Mouse (Mus musculus) frontal cortex, postnatal 14 days (tissue): ENCODE results near the gene Arpp21.

Experiments used
- DNase-seq, 2 experiments: peaks; one replicate each; pipeline ENCODE4 v3.0.0; 2022; ENCODE audit warnings: low spot score in 2 of 2

Gene Arpp21

GRCm38 (mm10) chr9:112231383-112231782, 4.4 kb downstream of the Arpp21 start:
- no peak for DNase-seq

DNA sequence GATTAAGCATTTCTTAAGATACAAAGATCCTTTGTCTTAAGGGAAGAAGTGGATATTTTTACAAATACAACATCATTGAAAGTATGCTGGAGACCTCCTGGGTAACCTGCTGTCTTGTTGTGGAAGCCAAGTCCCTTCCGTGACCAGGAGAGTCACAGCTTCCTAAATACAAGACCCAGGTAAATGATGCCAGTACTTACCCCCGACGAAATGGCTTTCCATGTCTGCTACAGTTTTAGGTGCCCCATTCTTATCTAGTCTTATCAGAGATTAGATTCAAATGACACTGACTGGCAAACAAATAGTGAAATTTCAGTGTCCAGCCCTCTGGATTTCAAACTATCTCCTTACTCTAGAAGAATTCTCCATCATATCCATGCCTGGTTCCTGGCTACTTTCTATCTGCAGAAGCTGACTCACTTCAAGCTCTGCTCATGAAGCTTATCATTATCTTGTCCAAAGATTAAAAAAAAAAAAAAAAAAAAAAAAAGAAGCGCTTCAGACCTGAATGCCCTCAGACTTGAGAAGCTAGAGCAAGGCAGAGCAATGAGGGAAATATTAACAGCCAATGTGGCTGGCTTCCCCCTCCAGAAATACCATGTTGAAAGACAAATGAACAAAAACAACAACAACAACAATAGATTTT, 4.9 kb downstream of the Arpp21 start:
- DNase-seq: no peak

GRCm38 (mm10) chr9:112228470-112228869, 7.3 kb downstream of the Arpp21 start:
- DNase-seq: no peak

DNA sequence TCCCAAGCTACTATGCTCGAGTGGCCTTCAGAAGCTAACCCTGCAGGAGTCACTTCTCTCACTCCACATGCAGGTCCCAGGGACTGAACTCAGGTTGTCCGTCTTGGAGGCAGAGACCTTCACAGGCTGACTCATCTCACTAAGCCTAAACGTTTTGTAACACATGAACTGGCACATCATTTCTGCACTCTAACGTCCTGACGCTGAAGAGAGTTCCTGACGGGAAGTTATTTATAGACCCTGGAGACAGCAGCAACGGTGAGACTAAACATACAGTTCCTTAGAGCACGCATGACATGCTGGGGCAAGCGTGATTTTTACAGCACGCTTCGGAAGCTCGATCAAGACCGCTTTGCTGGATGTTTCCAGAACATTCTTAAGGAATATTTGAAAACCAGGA, 8.6 kb downstream of the Arpp21 start:
- no peak for DNase-seq

GRCm38 (mm10) chr9:112226511-112226910, 9.2 kb downstream of the Arpp21 start:
- DNase-seq: no peak

- no peak for DNase-seq
Observed at GRCm38 (mm10) chr9:112225046-112225445, 10.7 kb downstream of the Arpp21 start.

GRCm38 (mm10) chr9:112219372-112219771, 16.4 kb downstream of the Arpp21 start:
- no peak for DNase-seq

DNA sequence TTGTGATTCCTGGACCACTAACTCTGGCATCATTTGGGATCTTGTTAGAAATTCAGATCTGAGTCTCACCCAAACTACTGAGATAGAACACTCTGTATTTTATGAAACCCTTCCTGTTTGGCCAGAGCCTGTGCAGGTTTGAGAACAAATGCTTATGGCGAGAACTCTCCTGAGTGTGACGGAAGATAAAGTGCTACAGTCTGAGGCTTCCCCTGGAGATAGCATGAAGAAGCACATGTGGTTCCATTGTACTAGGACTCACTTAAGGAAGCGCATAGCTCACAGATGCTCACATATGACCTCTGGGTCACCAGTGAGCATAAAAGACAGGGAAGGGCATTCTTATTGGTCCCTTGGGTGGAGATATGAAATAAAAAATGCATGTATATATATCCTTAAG, 17.5 kb downstream of the Arpp21 start:
- DNase-seq: no peak

DNA sequence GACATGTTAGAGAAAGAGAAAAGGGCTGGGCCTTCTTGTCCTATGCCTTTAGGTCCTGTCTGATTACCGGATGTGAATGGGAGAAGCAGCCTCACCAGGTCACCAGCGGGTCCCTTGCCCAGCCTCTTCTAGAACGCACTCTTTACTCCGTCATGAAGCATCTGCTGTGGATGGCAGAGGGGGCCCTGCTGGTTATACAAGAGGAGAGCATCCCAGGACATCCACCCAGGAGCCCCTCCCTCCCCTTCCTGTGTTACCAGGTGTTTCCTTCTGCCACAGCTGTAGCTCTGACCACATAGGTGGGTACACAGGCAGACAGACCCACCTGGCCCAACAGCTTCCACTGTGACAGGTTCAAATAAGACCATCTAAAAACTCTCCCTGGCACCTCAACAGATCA, 18.6 kb downstream of the Arpp21 start:
- DNase-seq: no peak

DNA sequence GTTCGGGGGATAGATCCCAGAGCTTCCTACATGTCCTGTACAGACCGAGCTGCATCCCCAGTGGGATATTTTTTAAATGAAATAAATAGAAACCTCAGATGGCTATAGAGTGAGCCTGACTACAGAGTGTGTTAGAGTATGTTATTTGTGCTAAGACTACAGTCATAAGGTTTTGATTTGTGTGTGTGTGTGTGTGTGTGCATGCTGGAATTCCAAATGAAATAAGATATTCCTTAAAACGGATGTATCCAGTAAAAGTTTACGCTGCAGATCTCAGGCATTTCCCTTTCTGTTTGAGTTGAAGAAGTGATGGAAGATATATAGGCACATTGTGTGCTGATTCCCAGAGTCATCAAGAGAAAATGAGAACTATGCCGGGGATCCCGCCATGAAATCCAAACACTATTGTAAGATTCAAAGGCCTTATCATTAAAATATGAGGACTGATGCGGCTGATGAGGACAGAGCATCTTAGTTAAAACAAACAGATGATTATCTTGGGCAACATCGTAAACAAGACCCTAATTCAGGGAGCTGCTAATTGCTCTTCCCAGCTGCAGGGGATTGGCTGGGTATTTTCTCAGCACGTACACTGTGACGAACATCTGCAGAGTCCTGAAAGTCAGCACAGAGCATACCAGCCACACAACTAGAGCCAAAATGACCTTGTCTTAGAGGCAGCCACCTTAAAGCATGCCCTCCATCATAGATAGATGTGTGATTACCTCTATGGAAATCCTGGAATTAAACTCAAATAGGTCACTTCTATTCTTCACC, 20.5 kb downstream of the Arpp21 start:
- DNase-seq: no peak

GRCm38 (mm10) chr9:112213411-112214255, 22.1 kb downstream of the Arpp21 start:
- no peak for DNase-seq

DNA sequence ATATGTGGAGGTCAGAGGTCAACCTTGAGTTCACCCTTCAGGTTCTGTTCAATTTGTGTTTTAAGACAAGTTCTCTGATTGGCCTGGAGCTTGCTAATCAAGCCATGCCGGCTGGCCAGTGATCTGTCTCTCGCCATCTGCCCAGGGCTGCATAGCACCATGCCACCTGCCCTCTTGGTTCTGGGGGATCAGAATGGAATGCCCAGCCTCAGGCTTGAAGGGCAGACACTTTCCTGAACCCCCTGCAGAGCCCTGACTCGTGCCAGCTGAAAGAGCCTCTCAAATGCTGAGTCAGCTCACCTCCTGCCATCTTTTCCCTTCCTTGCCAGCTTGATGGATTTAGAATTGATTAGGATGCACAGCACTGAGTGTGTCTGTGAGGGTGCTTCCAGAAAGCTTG, 25.9 kb downstream of the Arpp21 start:
- no peak for DNase-seq

DNA sequence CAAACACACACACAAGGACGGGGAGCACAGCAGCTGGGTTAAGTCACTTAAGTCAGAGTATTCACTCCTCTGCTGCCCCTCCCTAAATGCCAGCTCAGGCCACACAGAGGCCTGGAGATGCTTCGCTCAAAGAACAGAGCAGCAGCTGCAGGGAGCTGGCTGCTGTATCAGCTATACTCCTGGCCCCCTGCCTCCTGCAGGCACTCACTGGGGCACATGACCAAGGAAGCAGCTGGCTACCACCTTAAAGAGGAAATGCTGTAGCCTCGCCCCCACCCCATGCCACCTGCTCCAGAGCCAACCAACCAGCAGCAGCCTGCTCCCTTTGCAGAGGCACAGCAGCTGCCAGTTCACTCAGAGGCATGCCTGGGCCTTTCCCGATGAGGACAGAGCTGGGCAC, 28.0 kb downstream of the Arpp21 start:
- peak; percentile 66 to 81 for DNase-seq

DNA sequence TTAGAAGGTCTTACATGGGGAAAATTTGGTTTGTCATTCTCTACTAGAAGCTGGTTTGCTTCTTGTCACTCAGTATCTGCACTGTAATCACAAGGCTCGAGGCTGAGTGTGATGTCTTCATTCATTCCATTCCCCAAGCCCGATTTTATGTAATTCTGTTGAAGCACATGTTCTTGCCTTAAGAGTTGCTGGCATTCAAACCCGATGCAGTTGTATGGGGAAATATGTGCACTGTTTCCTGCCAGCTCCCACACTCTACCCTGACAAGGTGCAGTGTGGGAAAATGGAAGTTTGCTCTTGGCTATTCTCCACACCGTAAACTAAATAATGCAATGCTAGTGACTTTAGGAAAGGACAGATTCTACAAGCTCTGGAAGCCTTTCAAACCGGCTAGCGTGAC, 37.4 kb downstream of the Arpp21 start:
- DNase-seq: no peak

DNA sequence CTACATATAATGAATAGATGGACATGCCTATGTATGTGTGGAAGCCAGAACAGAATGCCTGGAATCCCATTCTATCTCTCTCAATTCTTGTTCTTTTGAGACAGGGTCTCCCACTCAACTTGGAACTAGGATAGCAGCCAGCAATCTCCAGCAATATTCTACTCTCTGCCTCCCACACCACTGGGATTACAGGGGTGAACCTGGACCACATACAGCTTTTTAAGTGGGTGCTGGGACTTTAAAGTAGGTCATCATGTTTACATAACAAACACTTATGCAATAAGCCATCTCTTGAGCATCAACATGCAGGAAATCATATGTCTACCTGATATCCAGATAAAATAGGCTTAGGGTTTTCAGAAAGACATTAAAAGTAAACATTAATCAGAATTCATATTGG, 41.7 kb downstream of the Arpp21 start:
- no peak for DNase-seq

DNA sequence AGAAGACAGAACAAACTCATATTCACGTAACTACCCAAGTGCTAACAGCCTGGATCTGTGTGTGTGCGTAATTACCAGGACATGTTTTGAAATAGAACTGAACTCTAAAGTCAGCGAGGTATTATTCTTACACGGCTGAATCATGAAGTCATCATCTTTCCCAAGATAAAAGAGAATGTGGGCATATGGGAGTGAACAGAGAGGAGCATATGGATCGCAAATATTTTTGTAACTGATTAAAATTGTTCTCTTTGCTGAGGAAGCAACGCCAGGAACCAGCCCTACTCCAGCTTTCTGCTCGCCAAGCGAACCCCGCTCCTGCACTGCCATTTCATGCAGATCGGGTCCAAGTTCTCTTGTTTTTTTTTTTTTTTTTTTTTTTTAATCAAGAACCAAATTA, 46.3 kb downstream of the Arpp21 start:
- DNase-seq: no peak

DNA sequence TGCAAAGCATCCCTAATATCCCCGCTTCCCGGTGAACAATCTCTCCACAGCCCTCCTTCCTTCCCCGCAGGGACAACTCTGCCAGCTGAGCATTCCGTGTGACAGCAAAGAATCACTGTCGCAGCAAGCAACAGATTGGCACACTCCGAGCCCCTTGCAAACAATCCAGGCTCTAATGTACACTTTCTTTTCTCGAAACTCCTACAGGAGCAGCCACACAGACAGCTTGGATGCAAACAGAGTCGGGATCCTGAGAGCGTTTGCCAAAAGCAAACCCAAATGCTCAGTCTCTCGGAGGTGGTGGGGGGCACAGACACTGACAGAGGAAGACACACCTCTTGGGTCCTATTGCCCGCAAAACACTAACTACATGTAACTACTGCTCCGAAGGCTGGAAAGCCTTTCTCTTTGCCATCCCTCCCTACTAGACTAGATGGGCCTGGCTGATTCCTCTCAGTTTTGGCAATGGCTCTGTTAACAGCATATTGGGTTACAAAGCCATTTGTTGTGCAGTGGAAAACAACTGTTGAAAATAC, 47.3 kb downstream of the Arpp21 start:
- DNase-seq: no peak

GRCm38 (mm10) chr9:112187667-112188066, 48.1 kb downstream of the Arpp21 start:
- no peak for DNase-seq

GRCm38 (mm10) chr9:112186336-112187305, 49.1 kb downstream of the Arpp21 start:
- no peak for DNase-seq

DNA sequence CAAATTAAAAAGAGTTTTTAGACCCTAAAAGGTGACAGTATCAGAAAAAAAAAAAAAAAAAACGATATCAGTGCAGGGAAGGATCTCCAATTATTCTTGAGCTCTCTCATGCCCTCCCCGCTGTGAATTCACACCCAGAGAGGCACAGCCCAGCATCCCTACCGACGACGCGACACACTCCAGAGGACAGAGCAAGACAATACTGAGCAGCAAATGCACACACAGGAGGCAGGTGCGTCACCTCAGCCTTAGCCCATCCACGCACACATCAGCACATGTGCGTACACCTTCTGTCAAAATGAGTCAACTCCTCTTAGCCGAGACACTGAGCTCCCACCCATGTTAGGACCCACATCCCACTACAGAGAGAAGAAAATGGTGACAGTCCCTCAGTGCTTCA, 50.0 kb downstream of the Arpp21 start:
- no peak for DNase-seq

- DNase-seq: no peak
Observed at GRCm38 (mm10) chr9:112182738-112183137, 53.0 kb downstream of the Arpp21 start.
